Mouse (Mus musculus) G1E (cell line): Measurements from ENCODE around the gene Gm48551.

Source experiments
- CTCF ChIP-seq: IDR thresholded peaks from 2 replicates; pipeline ENCODE4 v1.5.1; 2012; ENCODE audit warnings: low read depth, low read length, inconsistent platforms, mixed read lengths
- GATA1 ChIP-seq: IDR thresholded peaks from 2 replicates; pipeline ENCODE4 v1.6.1; 2012; ENCODE audit warnings: borderline replicate concordance, low read length, inconsistent platforms, mixed read lengths
- GATA2 ChIP-seq: IDR thresholded peaks from 2 replicates; pipeline ENCODE4 v1.6.1; 2012; ENCODE audit warnings: low read depth, low read length, inconsistent platforms, borderline replicate concordance
- POLR2AphosphoS5 ChIP-seq: IDR thresholded peaks from 2 replicates; pipeline ENCODE4 v1.6.1; 2012; ENCODE audit warnings: low read depth, low read length, inconsistent platforms; ENCODE audit not compliant: insufficient replicate concordance
- TAL1 ChIP-seq: conservative IDR thresholded peaks from 2 replicates; pipeline ENCODE4 v1.6.1; 2012; ENCODE audit warnings: low read depth, low read length, inconsistent platforms, mixed read lengths

- TF ChIP-seq CTCF (no peak), TAL1 (no peak), POLR2AphosphoS5 (no peak), GATA1 (no peak), GATA2 (no peak)
Measured at GRCm38 (mm10) chr10:81410981-81411380, 26.7 kb downstream of the Gm48551 start.
